Mouse (Mus musculus) layer of hippocampus, postnatal 25 days (tissue): ENCODE results near the gene Gm21943. TPM values are rescaled to one million over a fixed set of nuclear protein-coding genes. Genes with fewer than 3 reads are reported as not detected.
"Not testable (repeated sequence)": the region's sequence is repeated elsewhere in the genome, so short reads cannot be mapped to it uniquely, and the experiment has no call there.

Experiments
- DNase-seq, 2 experiments: peaks; one replicate each; pipeline ENCODE4 v3.0.0; 2022; ENCODE audit warnings: mixed read lengths in 2 of 2, low spot score in 1 of 2; ENCODE audit errors: extremely low spot score in 1 of 2
- total RNA-seq, 2 experiments: library from RNA; stranded (reverse); gene quantifications; 2 replicates each; pipeline ENCODE4 v1.2.3; 2021

The Gm21943 gene
- total RNA-seq, result not detected

- not testable (repeated sequence) for DNase-seq
Measured at GRCm38 (mm10) chrY:57533644-57534043, at the start of gene Gm21943. TSS of gene Gm21943 (minus strand) at chrY:57533744.

Other genes with a start within 250 kb of the Gm21943 start
- gene Gm28961, start 172.0 kb upstream of the Gm21943 start, total RNA-seq, result not detected